Mouse (Mus musculus): ENCODE results near the gene Foxb2. TPM values are rescaled to one million over a fixed set of nuclear protein-coding genes. Genes with fewer than 3 reads are reported as not detected.
"Not testable (repeated sequence)": the region's sequence is repeated elsewhere in the genome, so short reads cannot be mapped to it uniquely, and the experiment has no call there.

Foxb2 gene
- polyA plus RNA-seq, 1 experiment from 2014 or later, result not detected

DNA sequence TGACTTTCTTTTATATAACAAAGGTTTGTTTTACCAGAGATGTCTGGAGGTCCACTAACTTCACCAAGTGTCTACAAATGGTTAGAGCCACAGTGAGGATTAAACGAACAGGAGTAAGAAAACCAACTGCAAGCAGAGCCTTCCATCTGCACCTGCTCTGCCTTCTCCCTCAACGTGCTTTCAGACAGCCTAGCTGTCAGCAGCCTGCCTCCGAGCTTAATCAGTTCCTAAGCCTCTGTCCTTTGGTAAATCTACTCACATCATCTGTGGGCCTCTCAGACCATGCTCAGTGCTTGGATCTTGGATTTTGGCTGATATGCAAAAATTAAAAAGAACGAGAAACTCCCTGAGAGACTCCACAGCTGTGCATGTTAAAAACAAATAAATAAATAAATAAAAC is 15.0 kb downstream of the Foxb2 start:
- 38% methylated on average over 4 of the region's 4 CpGs for WGBS
- Histone ChIP-seq H3K4me3 (ENCODE audit: control insufficient read depth in 1 of 2, insufficient read depth in 1 of 2, low read depth in 1 of 2, low read length in 2 of 2) (no peak overlapping the region), H3K4me1 (ENCODE audit: control insufficient read depth in 2 of 2, insufficient read depth in 2 of 2, low read length in 2 of 2) (no peaks in the 10 kb centered on the region), H3K36me3 (ENCODE audit: control insufficient read depth, insufficient read depth, low read length) (no peaks in the 10 kb centered on the region), H3K4me2 (ENCODE audit: low read length) (no peak overlapping the region), H3K9ac (ENCODE audit: low read length) (no peak overlapping the region), H3K27me3 (ENCODE audit: control insufficient read depth, insufficient read depth, low read length) (0 out of 2 replicates have a peak, but pooled peaks cover 4% of the 10 kb centered on the region), H3K9me3 (ENCODE audit: control insufficient read depth, low read length) (no peaks in the 10 kb centered on the region), H3K27ac (replicated peaks in 1 of 2; ENCODE audit: control insufficient read depth in 1 of 2, insufficient read depth in 1 of 2, low read depth in 2 of 2, low read length in 2 of 2) (no peak overlapping the region)
- ATAC-seq (ENCODE audit: insufficient number of reproducible peaks, insufficient read depth, low FRiP score, low read depth), result no peak

DNA sequence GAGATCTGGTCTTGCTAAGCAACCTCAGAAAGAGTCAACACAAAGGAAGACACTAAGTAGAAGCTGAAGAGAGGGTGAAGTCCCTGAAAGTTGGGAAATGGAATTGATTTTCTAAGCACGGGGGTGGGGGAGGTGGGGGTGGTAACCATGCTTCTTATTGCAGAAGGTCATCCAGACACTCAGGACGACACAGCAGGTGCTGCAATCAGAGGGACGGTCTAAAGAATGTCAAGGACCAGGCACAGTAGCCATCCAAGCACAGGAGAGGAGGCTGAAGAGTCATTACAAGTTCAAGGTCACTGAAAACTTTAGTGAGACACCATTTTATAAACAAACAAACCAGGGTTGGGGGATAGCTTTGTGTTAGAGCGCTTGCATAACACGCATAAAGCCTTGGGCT is 16.9 kb downstream of the Foxb2 start:
- no peak for ATAC-seq (ENCODE audit: insufficient number of reproducible peaks, insufficient read depth, low FRiP score, low read depth)
- Histone ChIP-seq H3K36me3 (ENCODE audit: control insufficient read depth, insufficient read depth, low read length) (no peaks in the 10 kb centered on the region), H3K4me1 (ENCODE audit: control insufficient read depth in 2 of 2, insufficient read depth in 2 of 2, low read length in 2 of 2) (no peaks in the 10 kb centered on the region), H3K27me3 (ENCODE audit: control insufficient read depth, insufficient read depth, low read length) (0 out of 2 replicates have a peak, but pooled peaks cover 4% of the 10 kb centered on the region), H3K9me3 (ENCODE audit: control insufficient read depth, low read length) (no peaks in the 10 kb centered on the region), H3K4me3 (ENCODE audit: control insufficient read depth in 1 of 2, insufficient read depth in 1 of 2, low read depth in 1 of 2, low read length in 2 of 2) (no peak overlapping the region), H3K27ac (replicated peaks in 1 of 2; ENCODE audit: control insufficient read depth in 1 of 2, insufficient read depth in 1 of 2, low read depth in 2 of 2, low read length in 2 of 2) (no peak overlapping the region), H3K9ac (ENCODE audit: low read length) (no peak overlapping the region), H3K4me2 (ENCODE audit: low read length) (no peak overlapping the region)
- WGBS, result 67% methylated on average over 5 of the region's 5 CpGs

DNA sequence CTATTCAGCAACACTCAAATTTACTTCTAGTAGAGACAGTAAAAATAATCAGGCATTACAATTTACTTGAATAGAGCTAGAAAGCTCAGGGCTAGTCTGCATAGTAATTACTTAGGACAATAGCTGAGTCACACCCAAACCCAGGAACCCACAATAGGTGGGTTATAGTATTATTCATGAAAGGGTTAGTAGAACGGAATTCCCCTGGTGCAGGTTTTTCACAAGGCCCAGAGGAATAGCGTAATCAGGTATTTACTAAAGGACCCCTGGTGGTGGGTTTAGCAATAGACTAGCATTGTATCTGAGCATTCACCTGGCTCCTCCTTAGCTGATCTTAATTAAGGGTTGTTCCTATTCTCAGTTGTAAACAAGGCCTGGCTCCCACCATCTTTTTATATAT is 29.5 kb downstream of the Foxb2 start:
- H3K36me3 ChIP-seq (ENCODE audit: control insufficient read depth, insufficient read depth, low read length); ATAC-seq (ENCODE audit: insufficient number of reproducible peaks, insufficient read depth, low FRiP score, low read depth); H3K9me3 ChIP-seq (ENCODE audit: control insufficient read depth, low read length); H3K9ac ChIP-seq (ENCODE audit: low read length); H3K4me3 ChIP-seq (ENCODE audit: control insufficient read depth in 1 of 2, insufficient read depth in 1 of 2, low read depth in 1 of 2, low read length in 2 of 2); H3K27me3 ChIP-seq (ENCODE audit: control insufficient read depth, insufficient read depth, low read length); H3K27ac ChIP-seq (replicated peaks in 1 of 2; ENCODE audit: control insufficient read depth in 1 of 2, insufficient read depth in 1 of 2, low read depth in 2 of 2, low read length in 2 of 2); H3K4me2 ChIP-seq (ENCODE audit: low read length); H3K4me1 ChIP-seq (ENCODE audit: control insufficient read depth in 2 of 2, insufficient read depth in 2 of 2, low read length in 2 of 2): not testable (repeated sequence)
- WGBS, result 91% methylated on average over 2 of the region's 2 CpGs

DNA sequence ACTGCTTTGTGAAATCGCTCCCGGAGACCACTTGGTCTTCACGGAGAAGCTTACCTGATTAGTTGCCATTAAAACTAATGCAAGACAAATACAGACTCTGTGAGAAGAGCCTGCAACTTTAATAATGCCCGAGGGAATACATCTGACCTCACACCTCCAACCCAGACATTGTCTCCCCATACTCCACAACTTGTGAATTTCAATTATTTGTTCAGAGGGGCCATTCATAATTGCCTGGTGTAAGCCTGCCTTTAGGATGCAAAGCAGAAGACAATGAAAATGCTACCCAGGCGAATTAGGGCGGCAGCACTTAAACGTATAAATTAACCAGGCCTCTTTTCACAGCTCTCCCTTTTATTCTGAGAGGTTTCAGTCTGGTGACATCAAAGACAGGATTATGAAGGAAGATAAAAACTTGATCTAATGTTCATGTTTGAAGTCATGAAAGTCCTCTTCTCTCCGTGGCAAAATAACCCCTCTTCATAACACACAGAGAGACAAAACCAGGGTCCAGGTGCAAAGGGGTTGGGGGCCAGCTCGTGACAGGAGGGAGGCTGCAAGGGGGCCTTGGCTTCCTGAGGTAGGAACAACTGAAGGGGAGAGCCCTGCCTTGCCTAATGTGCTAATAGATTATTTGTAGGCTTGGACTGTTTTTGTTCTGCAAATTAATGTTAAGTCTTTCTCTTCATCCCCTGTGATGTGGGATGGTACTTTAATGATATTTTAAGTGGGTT is 31.9 kb downstream of the Foxb2 start:
- no peak overlapping the region for H3K27ac ChIP-seq (replicated peaks in 1 of 2; ENCODE audit: control insufficient read depth in 1 of 2, insufficient read depth in 1 of 2, low read depth in 2 of 2, low read length in 2 of 2)
- H3K4me3 ChIP-seq (ENCODE audit: control insufficient read depth in 1 of 2, insufficient read depth in 1 of 2, low read depth in 1 of 2, low read length in 2 of 2), result no peak overlapping the region
- ATAC-seq (ENCODE audit: insufficient number of reproducible peaks, insufficient read depth, low FRiP score, low read depth), result no peak
- H3K4me1 ChIP-seq (ENCODE audit: control insufficient read depth in 2 of 2, insufficient read depth in 2 of 2, low read length in 2 of 2), result no peaks in the 10 kb centered on the region
- 52% methylated on average over 9 of the region's 9 CpGs for WGBS
- no peak overlapping the region for H3K4me2 ChIP-seq (ENCODE audit: low read length)
- no peaks in the 10 kb centered on the region for H3K9me3 ChIP-seq (ENCODE audit: control insufficient read depth, low read length)
- H3K36me3 ChIP-seq (ENCODE audit: control insufficient read depth, insufficient read depth, low read length), result no peaks in the 10 kb centered on the region
- H3K27me3 ChIP-seq (ENCODE audit: control insufficient read depth, insufficient read depth, low read length), result no peaks in the 10 kb centered on the region
- no peak overlapping the region for H3K9ac ChIP-seq (ENCODE audit: low read length)

- no peak overlapping the region for H3K9ac ChIP-seq (ENCODE audit: low read length)
- H3K27ac ChIP-seq (replicated peaks in 1 of 2; ENCODE audit: control insufficient read depth in 1 of 2, insufficient read depth in 1 of 2, low read depth in 2 of 2, low read length in 2 of 2), result no peak overlapping the region
- H3K4me3 ChIP-seq (ENCODE audit: control insufficient read depth in 1 of 2, insufficient read depth in 1 of 2, low read depth in 1 of 2, low read length in 2 of 2), result no peak overlapping the region
- no peaks in the 10 kb centered on the region for H3K27me3 ChIP-seq (ENCODE audit: control insufficient read depth, insufficient read depth, low read length)
- no peak for ATAC-seq (ENCODE audit: insufficient number of reproducible peaks, insufficient read depth, low FRiP score, low read depth)
- no peaks in the 10 kb centered on the region for H3K36me3 ChIP-seq (ENCODE audit: control insufficient read depth, insufficient read depth, low read length)
- H3K4me2 ChIP-seq (ENCODE audit: low read length), result no peak overlapping the region
- 85% methylated on average over 8 of the region's 8 CpGs for WGBS
- H3K4me1 ChIP-seq (ENCODE audit: control insufficient read depth in 2 of 2, insufficient read depth in 2 of 2, low read length in 2 of 2), result no peaks in the 10 kb centered on the region
- H3K9me3 ChIP-seq (ENCODE audit: control insufficient read depth, low read length), result no peaks in the 10 kb centered on the region
Measured at GRCm38 (mm10) chr19:16841001-16841400, 32.6 kb downstream of the Foxb2 start.

- Histone ChIP-seq H3K9me3 (ENCODE audit: control insufficient read depth, low read length) (no peaks in the 10 kb centered on the region), H3K27me3 (ENCODE audit: control insufficient read depth, insufficient read depth, low read length) (no peaks in the 10 kb centered on the region)
- WGBS, result 68% methylated on average over 5 of the region's 5 CpGs
Measured at GRCm38 (mm10) chr19:16827657-16828056, 45.9 kb downstream of the Foxb2 start.

GRCm38 (mm10) chr19:16825228-16825627 is 48.4 kb downstream of the Foxb2 start:
- Histone ChIP-seq H3K4me3 (ENCODE audit: control insufficient read depth in 1 of 2, insufficient read depth in 1 of 2, low read depth in 1 of 2, low read length in 2 of 2) (no peak overlapping the region), H3K4me2 (ENCODE audit: low read length) (no peak overlapping the region), H3K9ac (ENCODE audit: low read length) (no peak overlapping the region), H3K36me3 (ENCODE audit: control insufficient read depth, insufficient read depth, low read length) (no peaks in the 10 kb centered on the region), H3K4me1 (ENCODE audit: control insufficient read depth in 2 of 2, insufficient read depth in 2 of 2, low read length in 2 of 2) (no peaks in the 10 kb centered on the region), H3K27ac (replicated peaks in 1 of 2; ENCODE audit: control insufficient read depth in 1 of 2, insufficient read depth in 1 of 2, low read depth in 2 of 2, low read length in 2 of 2) (no peak overlapping the region), H3K9me3 (ENCODE audit: control insufficient read depth, low read length) (no peaks in the 10 kb centered on the region), H3K27me3 (ENCODE audit: control insufficient read depth, insufficient read depth, low read length) (no peaks in the 10 kb centered on the region)
- WGBS, result 68% methylated on average over 5 of the region's 5 CpGs
- ATAC-seq (ENCODE audit: insufficient number of reproducible peaks, insufficient read depth, low FRiP score, low read depth), result no peak

More at GRCm38 (mm10) chr19:16827657-16828056, 45.9 kb downstream of the Foxb2 start:
- Histone ChIP-seq H3K4me2 (ENCODE audit: low read length) (no peak overlapping the region), H3K27ac (replicated peaks in 1 of 2; ENCODE audit: control insufficient read depth in 1 of 2, insufficient read depth in 1 of 2, low read depth in 2 of 2, low read length in 2 of 2) (no peak overlapping the region), H3K4me3 (ENCODE audit: control insufficient read depth in 1 of 2, insufficient read depth in 1 of 2, low read depth in 1 of 2, low read length in 2 of 2) (no peak overlapping the region), H3K36me3 (ENCODE audit: control insufficient read depth, insufficient read depth, low read length) (no peaks in the 10 kb centered on the region), H3K9ac (ENCODE audit: low read length) (no peak overlapping the region), H3K4me1 (ENCODE audit: control insufficient read depth in 2 of 2, insufficient read depth in 2 of 2, low read length in 2 of 2) (no peaks in the 10 kb centered on the region)
- ATAC-seq (ENCODE audit: insufficient number of reproducible peaks, insufficient read depth, low FRiP score, low read depth), result no peak

Measured in heart, embryonic 14.5 days (tissue).